Mouse (Mus musculus) adrenal gland, adult 8-10 months (tissue): Measurements from ENCODE around the gene Slc5a1. TPM values are rescaled to one million over a fixed set of nuclear protein-coding genes. Genes with fewer than 3 reads are reported as not detected.

ENCODE experiments used
- DNase-seq: peaks from one replicate; pipeline ENCODE4 v3.0.0; 2022
- total RNA-seq, 4 experiments: library from RNA; stranded (reverse); gene quantifications; 2 replicates each; pipeline ENCODE4 v1.2.4; 2022

The Slc5a1 gene
- not detected for total RNA-seq

DNA sequence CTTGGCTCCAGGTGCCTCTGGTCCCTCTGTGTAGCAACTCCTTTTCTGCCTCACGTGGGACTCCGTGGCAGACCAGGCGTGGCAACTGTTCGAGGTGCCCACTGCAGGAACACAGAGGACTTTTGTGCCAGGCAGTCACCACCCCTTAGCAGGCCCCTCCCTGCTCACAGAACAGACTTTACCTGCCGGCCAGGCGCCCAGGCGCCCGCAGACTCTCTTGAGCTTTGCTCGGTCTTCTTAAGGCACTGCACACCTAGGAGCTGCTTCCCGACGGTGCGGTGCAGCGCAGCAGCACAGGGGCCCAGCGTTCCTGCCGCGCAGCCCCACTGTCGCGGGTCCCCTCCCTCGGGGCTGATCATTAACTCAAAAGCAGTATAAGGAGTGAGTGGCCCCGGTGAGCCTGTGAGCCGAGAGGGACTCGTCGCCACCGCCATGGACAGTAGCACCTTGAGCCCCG lies at the start of gene Slc5a1:
Slc5a1 (plus strand) TSS at position 195 of the 457 bp plus-strand sequence.
- DNase-seq = no peak

DNA sequence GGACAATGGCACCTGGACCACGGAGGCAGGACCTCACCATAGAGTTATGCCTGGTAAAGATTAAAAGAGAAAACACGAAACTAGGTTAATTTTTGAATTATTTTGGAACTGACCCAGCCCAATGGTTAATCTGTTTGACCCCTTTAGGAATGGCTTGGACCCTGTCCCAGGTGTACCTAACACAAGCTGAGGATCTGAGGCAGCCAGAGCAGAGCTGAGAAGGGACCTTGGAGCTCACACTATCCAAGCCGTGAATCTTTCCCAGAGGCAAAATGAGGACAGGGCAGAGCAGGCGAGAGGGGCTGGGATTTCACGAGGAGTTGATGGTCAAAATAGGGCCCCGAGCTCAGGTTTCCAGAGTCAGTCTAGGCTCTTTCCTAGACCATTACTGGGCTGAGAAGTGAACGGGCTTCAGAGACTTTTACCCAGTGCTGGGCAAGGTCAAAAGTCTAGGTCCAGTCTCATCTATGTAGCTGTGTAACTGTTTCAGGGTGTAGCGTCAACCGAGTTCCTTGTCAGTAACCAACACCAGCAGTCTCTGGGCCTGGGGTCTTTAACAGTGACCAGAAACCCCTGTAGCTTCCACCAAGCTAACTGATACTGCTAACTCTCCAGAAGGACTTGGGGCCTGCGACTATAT lies 47.8 kb upstream of the Slc5a1 start:
- no peak for DNase-seq

- DNase-seq = no peak
These were observed 33.9 kb upstream of the Slc5a1 start for GRCm38 (mm10) chr5:33070071-33070470.

GRCm38 (mm10) chr5:33076490-33077191 lies 27.4 kb upstream of the Slc5a1 start:
- DNase-seq = no peak

- no peak for DNase-seq
These were observed 21.1 kb upstream of the Slc5a1 start for GRCm38 (mm10) chr5:33082896-33083295.

DNA sequence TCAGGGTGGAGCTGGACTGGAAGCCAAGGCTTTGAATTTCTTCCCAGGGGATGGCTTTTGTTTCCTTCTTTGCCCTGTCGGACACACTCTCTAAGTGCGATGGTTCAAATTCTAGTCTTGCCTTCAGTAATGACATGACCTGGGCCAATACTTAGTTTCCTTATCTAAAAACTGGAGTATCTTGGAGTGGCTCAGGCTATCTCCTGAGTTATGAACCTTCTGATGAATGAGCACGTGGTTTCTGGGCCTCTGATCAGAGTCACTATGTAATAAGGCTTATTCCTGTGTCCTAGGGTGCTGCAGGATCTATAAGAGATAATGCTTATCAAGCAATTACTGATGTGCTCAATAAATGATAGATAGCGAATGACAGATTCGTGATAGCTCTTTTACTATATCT lies 19.4 kb upstream of the Slc5a1 start:
- no peak for DNase-seq

DNA sequence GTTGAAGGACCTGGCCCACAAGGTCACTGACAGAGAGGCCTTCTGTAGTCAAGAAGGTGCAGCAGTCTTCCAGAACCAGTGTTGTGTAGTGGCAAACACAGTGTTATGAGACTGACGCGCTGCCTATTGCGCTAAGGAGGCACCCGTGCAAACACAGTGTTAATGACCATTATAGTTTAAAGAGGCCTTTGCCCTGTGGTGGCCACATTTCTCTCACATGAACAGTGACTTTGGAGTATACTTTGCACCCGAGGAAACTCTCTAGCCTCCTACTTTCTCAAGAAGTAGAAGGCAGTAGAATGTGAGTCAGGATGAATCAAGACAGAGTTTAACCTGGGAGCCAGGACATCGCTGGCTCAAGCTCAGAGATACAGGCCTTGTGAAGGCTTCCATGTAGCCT lies 12.7 kb upstream of the Slc5a1 start:
- no peak for DNase-seq

GRCm38 (mm10) chr5:33095315-33095714 lies 8.7 kb upstream of the Slc5a1 start:
- DNase-seq = no peak

DNA sequence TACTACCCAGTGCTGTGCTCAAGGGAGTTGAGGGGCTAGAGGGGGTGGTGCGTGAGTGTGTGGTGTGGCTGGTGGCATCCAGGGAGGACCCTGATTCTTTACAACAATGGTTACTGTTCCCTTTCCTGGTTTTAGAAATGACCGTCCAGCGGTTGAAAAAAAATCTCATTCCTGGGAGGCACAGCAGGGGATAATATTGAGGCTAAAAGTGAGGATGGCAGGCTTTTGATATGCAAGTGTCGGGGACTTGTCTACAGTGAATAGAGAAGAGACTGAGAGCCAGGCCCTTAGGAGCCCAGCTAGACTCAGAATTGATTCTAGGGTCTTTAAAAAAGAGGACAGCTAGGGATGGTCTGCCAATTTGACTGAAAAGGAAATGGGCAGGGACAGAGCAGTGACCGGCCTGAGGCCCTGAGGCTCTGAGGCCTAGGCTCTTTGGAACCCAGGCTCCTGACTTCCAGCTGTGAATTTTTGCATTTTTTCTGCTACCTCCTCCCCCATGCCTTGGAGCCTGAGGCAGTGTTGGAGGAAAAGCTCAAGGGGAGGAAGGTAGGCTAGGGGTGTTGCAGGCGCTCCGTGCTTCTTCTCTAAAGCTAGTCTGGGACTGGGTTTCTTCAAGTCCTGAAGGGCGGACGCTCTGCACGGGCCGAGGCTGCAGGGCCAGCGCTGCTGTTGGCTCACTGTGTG lies 1.5 kb upstream of the Slc5a1 start:
- no peak for DNase-seq

GRCm38 (mm10) chr5:33104876-33105275 lies 857 bp downstream of the Slc5a1 start:
- DNase-seq = no peak

DNA sequence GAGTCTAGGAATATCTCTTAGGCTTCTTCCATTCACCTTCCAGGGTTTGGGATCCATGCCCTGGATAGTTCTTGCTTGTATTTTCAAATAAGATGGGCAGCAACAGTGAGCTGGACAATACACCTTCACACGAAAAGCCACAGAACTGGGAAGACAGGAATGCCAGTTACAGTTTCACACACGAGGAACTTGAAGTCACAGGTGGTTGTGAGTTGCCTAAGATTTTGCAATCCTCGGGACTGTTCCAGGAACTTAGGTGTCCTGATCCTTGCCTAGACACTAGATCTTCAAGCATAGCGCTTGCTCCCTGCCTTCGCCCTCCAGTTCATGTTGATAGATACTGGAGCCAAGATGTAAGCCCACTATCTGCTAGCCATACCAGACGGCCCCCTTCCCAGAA lies 1.6 kb downstream of the Slc5a1 start:
- DNase-seq = no peak

- no peak for DNase-seq
These were observed 3.0 kb downstream of the Slc5a1 start for GRCm38 (mm10) chr5:33107056-33107455.

- DNase-seq = no peak
These were observed 3.9 kb downstream of the Slc5a1 start for GRCm38 (mm10) chr5:33107778-33108405.

DNA sequence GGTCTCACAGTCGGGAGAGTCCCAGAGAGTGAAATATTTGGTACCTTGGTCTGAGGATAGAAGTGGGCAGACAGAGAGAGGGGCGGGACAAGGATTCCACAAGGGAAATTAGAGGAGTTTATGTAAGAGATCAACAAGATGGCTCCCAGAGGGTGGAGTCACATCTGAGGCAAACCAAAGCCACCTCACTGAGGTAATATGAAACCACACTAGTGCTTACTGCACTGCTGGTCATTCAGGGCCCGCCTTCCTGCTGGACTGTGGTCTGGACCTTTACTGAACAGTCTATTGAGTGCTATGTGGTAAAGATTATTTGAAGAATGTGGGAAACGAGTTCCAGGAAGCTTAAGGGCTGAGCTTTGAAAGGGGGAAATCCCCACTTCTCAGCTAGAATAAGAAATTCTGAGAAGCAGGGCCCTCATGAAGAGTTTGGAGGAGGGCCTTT lies 17.9 kb downstream of the Slc5a1 start:
- no peak for DNase-seq

- DNase-seq = no peak
These were observed 19.6 kb downstream of the Slc5a1 start for GRCm38 (mm10) chr5:33123658-33124057.

- DNase-seq = no peak
These were observed 21.3 kb downstream of the Slc5a1 start for GRCm38 (mm10) chr5:33125318-33125717.

DNA sequence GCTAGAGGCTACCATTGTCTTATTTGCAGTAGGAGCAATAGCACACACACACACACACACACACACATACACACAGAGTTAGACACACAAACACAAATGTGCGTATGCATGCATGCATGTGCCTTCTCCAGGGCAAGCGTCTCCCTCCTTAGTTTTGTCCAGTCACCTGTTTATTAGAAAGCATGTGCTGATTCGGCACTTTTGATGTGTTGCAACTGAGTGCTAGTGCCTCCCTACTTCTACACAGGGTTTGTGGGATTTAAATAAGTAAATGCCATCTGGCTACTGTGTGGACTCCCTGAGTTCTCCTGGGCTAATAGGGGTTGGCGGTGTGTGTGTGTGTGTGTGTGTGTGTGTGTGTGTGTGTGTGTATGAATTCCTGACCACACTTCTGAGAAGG lies 30.1 kb downstream of the Slc5a1 start:
- DNase-seq = no peak

GRCm38 (mm10) chr5:33135611-33136010 lies 31.6 kb downstream of the Slc5a1 start:
- no peak for DNase-seq

GRCm38 (mm10) chr5:33142790-33143455 lies 38.9 kb downstream of the Slc5a1 start:
- DNase-seq = peak; percentile 7

DNA sequence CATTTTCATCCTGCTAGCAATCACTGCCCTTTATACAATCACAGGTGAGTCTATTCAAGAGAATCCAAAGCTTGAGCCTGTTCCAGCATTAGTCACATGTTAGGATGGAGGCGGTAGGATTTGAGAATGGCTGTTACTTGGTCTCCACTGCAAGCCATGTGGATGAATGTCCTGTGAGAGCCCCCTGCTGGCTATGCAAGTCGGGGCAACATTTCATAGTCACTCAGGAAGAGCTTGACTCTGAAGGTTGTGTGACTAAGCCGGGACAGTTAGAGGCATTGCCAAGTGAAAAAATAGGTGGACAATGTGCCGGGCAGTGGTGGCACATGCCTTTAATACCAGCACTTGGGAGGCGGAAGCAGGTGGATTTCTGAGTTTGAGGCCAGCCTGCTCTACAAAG lies 40.0 kb downstream of the Slc5a1 start:
- DNase-seq = peak; percentile 41

GRCm38 (mm10) chr5:33146837-33147236 lies 42.8 kb downstream of the Slc5a1 start:
- DNase-seq = no peak

GRCm38 (mm10) chr5:33147691-33148090 lies 43.7 kb downstream of the Slc5a1 start:
- DNase-seq = peak; percentile 56

- no peak for DNase-seq
These were observed 89.5 kb downstream of the Slc5a1 start for GRCm38 (mm10) chr5:33193567-33193966.
